Mouse (Mus musculus) bone marrow, adult 2 months (tissue): ENCODE results near the gene Tnfsf15. TPM values are rescaled to one million over a fixed set of nuclear protein-coding genes. Genes with fewer than 3 reads are reported as not detected.

Source experiments
- H3K27ac ChIP-seq: fragments of 200-500 bp; 2 replicates; pipeline ENCODE4 v1.5.1; 2012; ENCODE audit warnings: low read depth, mild to moderate bottlenecking, control low read depth, inconsistent platforms, low read length; ENCODE audit not compliant: control insufficient read depth, poor library complexity, insufficient read depth
- H3K4me1 ChIP-seq: fragments of 200-500 bp; 2 replicates; pipeline ENCODE4 v1.6.1; 2011; ENCODE audit warnings: low read length; ENCODE audit not compliant: control insufficient read depth, insufficient read depth
- H3K4me3 ChIP-seq: fragments of 200-500 bp; replicated peaks from 2 replicates; pipeline ENCODE3; 2011; ENCODE audit warnings: mild to moderate bottlenecking, low read depth, low read length, control low read depth; ENCODE audit not compliant: control insufficient read depth
- CTCF ChIP-seq: fragments of 200-500 bp; IDR thresholded peaks from 2 replicates; pipeline ENCODE4 v1.5.1; 2011; ENCODE audit warnings: low read length, control low read depth; ENCODE audit not compliant: control insufficient read depth, insufficient read depth
- POLR2A ChIP-seq: fragments of 200-500 bp; IDR thresholded peaks from 2 replicates; pipeline ENCODE4 v1.6.1; 2011; ENCODE audit warnings: low read depth, mild to moderate bottlenecking, control low read depth, low read length, borderline replicate concordance; ENCODE audit not compliant: control insufficient read depth
- WGBS: fragments of 180-500 bp; shearing (Covaris S2); methylation state at CpG from one replicate; pipeline ENCODE4 v1.1.7; 2018; 5-methylcytosine and 5-hydroxymethylcytosine counted together
- polyA plus RNA-seq: library from polyadenylated mRNA; stranded (reverse); fragments of >200 nt; gene quantifications from 2 replicates; pipeline ENCODE4 v1.2.4, GENCODE M21; 2011; ENCODE audit warnings: low replicate concordance; ENCODE audit not compliant: missing spikeins, insufficient read depth, insufficient read length

Tnfsf15 gene
- polyA plus RNA-seq, 1 experiment = not detected

DNA sequence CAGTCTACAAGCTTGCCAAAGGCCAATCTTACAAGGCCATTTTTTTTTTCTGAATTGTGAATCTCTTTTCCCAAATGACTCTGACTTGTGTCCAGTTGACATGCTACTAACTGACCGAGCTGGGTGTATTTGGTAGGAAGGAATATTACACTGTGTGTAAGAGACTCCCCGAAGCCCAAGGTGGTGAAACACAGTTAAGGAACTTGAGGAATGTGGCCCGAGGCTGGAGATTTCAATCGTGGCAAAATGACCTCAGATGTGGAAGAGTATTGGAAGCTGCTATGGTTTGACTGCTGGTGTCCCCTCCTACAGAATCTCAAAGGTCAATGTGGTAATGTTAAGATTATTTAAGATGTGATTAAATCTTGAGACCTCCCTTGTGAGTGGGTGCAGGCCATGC, 26.4 kb upstream of the Tnfsf15 start:
- H3K4me3 ChIP-seq = no peak overlapping the region
- TF ChIP-seq CTCF = no peak
- TF ChIP-seq POLR2A = no peak
- no peak overlapping the region for H3K27ac ChIP-seq
- WGBS = 71% methylated on average over 4 of the region's 4 CpGs
- H3K4me1 ChIP-seq = no peaks in the 10 kb centered on the region

DNA sequence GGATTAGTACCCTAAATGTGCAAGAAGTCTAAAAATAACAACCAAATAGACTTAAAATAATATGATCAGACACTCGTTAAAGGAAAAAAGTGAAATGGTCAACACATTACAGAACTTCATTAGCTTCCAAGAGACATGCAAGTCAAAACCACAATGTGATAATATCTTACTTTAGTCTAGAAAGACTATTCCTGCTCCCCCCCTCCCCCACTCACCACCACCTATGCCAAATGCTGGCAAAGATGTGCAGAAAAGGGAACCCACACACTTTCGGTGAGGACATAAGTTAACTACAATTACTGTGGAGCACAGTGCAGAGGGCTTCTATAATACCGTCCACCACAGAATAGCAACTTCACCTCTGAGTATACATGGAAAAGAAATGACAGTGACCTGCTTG, 24.2 kb upstream of the Tnfsf15 start:
- H3K4me1 ChIP-seq = no peaks in the 10 kb centered on the region
- TF ChIP-seq CTCF (no peak), POLR2A (no peak)
- 6% methylated on average over 3 of the region's 3 CpGs for WGBS
- no peak overlapping the region for H3K4me3 ChIP-seq
- H3K27ac ChIP-seq = no peak overlapping the region

DNA sequence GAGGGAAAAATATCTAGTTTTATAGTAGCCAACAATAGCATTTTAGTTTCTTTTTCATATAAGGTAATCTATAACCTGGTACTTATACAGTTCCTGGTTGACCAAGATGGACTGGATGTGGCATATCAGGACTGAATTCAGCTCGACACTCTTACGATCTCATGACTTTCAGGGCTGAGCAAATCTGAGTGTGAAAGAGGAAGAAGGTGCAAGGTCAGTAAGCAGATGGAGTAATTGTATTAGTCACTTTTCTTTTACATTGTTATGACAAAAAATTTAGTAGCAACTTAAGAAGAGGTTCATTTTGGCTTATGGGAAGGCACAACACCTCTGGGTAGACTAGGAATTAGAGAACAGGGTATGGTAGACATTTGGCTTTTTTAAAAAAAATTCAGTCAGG, 20.1 kb upstream of the Tnfsf15 start:
- 21% methylated on average over 2 of the region's 2 CpGs for WGBS

DNA sequence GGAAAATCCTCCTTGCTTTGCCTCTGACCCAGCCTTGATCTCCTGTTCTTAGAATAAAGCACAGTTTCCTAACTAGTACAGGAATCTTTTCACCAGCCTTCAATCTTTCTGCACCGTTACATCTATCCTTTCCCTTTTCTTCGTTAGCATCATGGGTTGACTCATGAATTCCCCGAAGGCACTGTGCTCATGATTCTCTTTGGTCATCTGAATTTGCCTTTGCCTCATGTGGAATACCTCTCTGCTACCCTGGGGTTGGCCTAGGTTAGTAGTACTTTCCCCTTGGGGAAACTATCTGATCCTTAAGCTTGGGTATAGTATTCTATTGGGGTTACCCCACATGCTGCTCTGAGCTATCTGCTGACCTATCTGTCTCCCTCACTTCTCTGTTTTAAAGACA, 15.0 kb upstream of the Tnfsf15 start:
- TF ChIP-seq POLR2A = no peak
- no peak for TF ChIP-seq CTCF
- Histone ChIP-seq H3K4me3 (no peak overlapping the region), H3K4me1 (no peaks in the 10 kb centered on the region), H3K27ac (no peak overlapping the region)
- 85% methylated on average over 3 of the region's 3 CpGs for WGBS

More for the DNA sequence above, 20.1 kb upstream of the Tnfsf15 start:
- no peak overlapping the region for H3K4me3 ChIP-seq
- H3K4me1 ChIP-seq = no peaks in the 10 kb centered on the region
- no peak overlapping the region for H3K27ac ChIP-seq
- TF ChIP-seq CTCF (no peak), POLR2A (no peak)

DNA sequence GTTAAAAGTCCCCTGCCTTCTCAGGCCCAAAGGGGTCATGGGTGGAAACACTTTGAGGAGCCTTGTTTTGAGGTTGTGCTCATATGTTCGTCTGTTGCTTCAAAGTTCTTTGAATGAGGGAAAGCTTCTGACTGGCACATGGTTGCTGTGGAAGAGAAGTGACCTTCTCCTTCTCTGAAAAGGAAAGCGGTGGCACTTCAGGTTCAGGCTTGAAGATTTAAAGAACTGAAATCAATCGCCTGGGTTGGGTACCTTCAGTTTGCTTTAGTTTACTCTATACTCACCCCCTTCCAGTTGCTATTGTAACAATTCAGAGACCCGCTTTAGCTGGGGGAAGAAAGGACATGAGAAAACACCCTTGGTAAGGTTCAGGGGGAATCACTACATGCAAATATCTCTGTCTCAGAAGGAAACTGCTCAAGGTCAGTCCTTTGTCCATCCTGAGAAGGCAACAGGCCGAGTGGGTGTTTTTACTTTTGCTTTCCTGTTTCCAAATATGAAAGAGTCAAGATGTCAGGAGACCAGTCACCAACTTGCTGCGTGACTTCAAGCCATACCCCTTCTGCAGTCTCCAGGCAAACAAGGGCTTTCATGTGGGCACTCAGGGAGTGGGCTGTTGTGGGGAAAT, 12.7 kb upstream of the Tnfsf15 start:
- Histone ChIP-seq H3K4me3 (no peak overlapping the region), H3K27ac (no peak overlapping the region), H3K4me1 (no peaks in the 10 kb centered on the region)
- TF ChIP-seq POLR2A = no peak
- no peak for TF ChIP-seq CTCF
- WGBS = 70% methylated on average over 6 of the region's 6 CpGs

DNA sequence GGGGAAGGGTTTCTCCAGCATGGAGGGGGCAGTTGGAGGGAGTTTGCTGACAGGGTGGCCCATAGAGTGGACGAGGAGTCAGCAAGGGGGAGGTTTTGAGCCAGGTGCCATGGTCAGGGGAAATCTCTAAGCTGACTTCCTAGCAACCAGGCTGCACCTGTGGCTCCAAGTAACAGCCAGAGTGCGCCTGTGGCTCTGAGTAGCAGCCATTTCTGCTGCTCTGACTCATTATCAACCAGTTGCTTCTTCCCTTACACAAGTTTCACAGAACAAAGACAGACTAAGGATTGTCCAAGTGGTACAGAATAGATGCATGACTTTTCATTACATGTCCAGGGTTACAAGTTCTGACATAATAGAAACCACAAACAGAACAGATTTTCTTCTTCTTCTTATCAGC, 11.2 kb upstream of the Tnfsf15 start:
- H3K4me1 ChIP-seq = no peaks in the 10 kb centered on the region
- TF ChIP-seq POLR2A (no peak), CTCF (no peak)
- no peak overlapping the region for H3K27ac ChIP-seq
- 65% methylated on average over 2 of the region's 2 CpGs for WGBS
- no peak overlapping the region for H3K4me3 ChIP-seq

DNA sequence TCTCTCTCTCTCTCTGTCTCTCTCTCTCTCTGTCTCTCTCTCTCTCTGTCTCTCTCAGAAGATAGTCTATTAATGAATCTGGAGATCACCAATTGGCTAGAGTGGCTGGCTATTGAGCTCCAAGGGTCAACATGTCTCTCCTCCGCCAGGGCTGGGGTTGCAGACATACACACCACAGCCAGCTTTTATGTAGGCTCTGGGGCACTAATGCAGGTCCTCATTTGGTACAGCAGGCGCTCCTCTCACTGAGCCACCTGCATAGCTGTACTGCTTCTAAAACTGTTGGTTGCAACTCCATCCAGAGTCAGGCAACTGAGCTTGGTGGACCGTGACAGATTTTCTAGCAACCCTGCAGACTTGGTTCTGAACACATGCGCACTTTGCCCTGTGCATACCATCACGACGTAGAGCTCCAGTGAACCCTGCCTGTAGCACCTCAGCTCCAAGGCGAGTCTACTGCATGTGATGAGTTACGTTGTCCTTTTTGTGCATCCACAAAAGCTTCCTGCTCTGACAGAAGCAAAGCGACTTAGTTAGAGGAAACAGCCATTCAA, 9.6 kb upstream of the Tnfsf15 start:
- TF ChIP-seq POLR2A (no peak), CTCF (no peak)
- Histone ChIP-seq H3K27ac (no peak overlapping the region), H3K4me1 (no peaks in the 10 kb centered on the region), H3K4me3 (no peak overlapping the region)
- 84% methylated on average over 9 of the region's 9 CpGs for WGBS

DNA sequence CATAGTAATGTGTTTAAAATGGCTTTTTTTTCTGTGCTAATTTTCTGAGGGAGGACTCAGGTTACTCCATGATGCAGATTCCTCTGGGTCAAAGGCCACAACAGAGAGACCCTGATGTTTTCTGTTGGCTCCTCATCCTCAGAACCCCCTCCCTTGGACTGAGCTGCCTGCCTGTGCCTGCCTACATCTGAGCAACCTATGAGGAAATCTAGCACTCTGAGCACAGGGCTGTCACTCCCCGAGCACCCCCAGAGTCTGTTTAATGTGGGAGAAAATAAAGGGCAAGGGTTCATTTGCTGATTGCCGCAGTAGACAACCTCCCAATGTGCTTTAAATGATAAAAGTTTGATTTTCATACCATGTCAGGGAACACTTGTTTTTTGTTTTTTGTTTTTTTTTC, 8.9 kb upstream of the Tnfsf15 start:
- whole genome bisulfite sequencing = 79% methylated on average over 2 of the region's 2 CpGs
- H3K4me3 ChIP-seq = no peak overlapping the region
- TF ChIP-seq POLR2A = no peak
- TF ChIP-seq CTCF = no peak
- no peak overlapping the region for H3K27ac ChIP-seq
- no peaks in the 10 kb centered on the region for H3K4me1 ChIP-seq

DNA sequence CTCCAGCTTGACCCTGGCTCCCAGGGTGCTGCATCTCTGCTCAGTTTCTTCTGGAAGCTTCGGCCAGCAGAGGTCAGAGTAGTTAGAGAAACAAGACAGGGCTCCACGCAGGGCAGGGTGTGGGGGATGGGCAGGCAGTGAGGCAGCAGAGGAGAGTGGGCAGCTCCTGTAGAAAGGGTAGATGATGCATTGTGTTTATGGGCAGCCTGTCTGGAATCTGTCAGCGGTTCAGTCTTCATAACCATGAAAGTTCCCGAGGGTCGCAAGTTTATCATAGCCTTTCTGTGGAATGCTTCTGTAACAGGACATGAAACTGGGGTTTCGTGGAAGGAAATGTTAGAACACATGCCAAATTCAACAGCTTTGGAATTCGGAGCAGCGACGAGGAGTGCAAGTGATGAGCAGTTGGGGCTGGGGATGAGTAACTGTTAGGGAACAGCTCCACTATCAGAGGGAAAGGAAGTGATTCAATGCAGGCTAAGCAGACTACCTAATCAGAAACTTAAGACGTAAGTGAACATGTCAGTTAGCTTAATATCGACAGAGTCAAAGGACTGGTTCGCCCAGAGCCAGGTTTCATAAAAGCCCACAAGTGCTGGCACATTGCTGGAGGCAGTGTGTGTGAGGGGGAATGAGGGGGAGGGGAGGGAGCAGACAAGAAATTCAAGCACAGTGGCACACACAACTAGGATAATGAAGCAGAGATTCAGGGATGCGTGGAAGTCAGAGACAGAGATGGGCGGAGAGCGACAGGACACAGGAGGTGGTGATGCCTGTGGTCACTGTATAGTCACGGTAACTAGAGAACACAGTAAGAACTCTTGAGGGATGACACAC, 8.0 kb upstream of the Tnfsf15 start:
- no peak for TF ChIP-seq POLR2A
- no peak for TF ChIP-seq CTCF
- 57% methylated on average over 16 of the region's 16 CpGs for WGBS
- Histone ChIP-seq H3K27ac (no peak overlapping the region), H3K4me3 (no peak overlapping the region), H3K4me1 (no peaks in the 10 kb centered on the region)
